Mouse (Mus musculus) heart, adult 8-10 months (tissue): ENCODE results near the gene Mettl26. TPM values are rescaled to one million over a fixed set of nuclear protein-coding genes. Genes with fewer than 3 reads are reported as not detected.
A peak's percentile ranks its signal among the peaks of the same experiment; 100 is the strongest.

ENCODE experiments used
- DNase-seq: peaks from one replicate; pipeline ENCODE4 v3.0.0; 2022; ENCODE audit warnings: low spot score
- total RNA-seq, 4 experiments: library from RNA; stranded (reverse); gene quantifications; 2 replicates each; pipeline ENCODE4 v1.2.4; 2022

Gene Mettl26
- 10 to 100 TPM; 13.6 to 16.8 (median 14.5) TPM for total RNA-seq

DNA sequence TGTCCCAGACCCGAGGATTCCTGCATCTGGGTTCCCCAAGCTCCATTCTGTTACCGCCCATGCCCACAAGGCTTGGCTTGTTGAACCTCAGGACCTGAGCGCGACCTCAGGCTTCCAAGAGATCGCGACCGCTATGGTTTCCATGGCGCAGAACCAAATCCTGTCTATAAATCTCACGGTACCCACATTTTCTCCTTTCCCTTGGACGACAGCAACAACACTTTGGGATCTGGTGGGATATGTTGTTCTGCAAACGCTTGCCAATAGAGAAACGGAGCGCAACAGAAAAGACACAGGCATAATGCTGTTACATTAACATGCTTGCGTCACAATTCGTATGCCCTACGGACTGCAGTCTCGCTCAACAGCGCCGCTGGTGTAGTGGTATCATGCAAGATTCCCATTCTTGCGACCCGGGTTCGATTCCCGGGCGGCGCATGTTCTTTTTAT, at the start of gene Mettl26:
Mettl26 (plus strand) TSS at position 354 of the 450 bp plus-strand sequence.
- DNase-seq = peak; percentile 96

- no peak for DNase-seq
These were observed 49.6 kb upstream of the Mettl26 start for GRCm38 (mm10) chr17:25825311-25825710.

DNA sequence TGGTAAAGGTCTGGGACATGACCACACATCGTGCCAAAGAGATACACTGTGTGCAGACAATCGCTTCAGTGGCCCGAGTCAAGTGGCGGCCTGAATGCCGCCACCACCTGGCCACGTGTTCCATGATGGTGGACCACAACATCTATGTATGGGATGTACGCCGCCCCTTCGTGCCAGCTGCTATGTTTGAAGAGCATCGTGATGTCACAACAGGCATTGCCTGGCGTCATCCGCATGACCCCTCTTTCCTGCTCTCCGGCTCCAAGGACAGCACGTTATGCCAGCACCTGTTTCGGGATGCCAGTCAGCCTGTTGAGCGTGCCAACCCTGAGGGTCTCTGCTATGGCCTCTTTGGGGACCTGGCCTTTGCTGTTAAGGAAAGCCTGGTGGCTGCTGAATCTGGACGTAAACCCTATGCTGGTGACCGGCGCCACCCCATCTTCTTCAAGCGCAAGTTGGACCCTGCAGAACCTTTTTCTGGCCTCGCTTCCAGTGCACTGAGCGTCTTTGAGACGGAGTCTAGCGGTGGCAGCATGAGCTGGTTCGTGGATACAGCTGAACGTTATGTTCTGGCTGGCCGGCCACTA, 48.8 kb upstream of the Mettl26 start:
- no peak for DNase-seq

DNA sequence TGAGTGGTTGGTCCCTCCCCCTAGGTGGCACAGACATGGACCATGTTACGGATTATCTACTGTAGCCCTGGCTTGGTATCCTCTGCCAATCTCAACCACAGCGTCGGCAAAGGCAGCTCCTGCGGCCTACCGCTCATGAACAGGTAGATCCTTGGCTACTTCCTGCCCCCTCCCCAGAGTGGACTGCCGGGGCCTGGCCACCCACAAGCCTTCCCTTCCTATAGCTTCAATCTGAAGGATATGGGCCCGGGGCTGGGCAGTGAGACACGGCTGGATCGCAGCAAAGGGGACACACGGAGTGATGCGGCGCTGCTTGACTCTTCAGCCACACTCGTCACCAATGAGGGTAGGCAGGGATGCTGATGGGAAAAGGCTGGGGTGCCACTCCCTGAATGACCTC, 47.9 kb upstream of the Mettl26 start:
- no peak for DNase-seq

DNA sequence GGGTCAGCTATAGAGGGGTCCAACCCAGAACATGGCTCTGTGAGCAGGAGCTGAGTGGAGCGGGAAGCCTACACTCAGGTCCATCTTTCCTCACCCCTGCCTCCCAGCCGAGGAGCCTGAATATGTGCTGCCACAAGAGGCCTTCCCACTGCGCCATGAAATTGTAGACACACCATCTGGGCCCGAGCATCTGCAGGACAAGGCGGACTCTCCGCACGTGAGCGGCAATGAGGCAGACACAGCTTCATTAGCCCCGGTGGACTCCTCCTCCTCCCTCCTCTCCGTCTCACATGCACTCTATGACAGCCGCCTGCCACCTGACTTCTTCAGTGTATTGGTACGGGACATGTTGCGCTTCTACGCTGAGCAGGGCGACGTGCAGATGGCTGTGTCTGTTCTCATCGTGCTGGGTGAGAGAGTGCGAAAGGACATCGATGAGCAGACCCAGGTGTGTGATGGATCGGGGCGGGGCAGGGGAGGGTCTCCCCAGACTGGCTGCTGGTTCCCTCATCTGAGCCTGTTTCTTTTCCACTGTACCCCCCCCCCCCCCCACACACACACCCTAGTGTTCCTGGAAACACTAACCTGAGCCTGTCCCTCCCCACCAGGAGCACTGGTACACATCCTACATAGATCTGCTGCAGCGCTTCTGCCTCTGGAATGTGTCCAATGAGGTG, 47.2 kb upstream of the Mettl26 start:
- no peak for DNase-seq

DNA sequence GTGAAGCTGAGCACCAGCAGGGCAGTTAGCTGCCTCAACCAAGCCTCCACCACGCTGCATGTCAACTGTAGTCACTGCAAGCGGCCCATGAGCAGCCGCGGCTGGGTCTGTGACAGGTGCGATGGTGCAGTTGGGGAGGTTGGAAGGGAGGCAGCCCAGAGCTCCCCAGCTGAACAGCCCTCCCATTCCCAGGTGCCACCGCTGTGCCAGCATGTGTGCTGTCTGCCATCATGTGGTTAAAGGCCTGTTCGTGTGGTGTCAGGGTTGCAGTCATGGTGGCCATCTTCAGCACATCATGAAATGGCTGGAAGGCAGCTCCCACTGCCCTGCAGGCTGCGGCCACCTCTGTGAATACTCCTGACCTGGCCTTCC, 46.7 kb upstream of the Mettl26 start:
- no peak for DNase-seq

GRCm38 (mm10) chr17:25828712-25829557, 45.9 kb upstream of the Mettl26 start, which contains the start of gene Jmjd8:
Gene Jmjd8, plus strand, starts transcription at chr17:25828867.
- DNase-seq = peak; percentile 76

- DNase-seq = no peak
These were observed 45.3 kb upstream of the Mettl26 start for GRCm38 (mm10) chr17:25829558-25830017.

GRCm38 (mm10) chr17:25830200-25830753, 44.6 kb upstream of the Mettl26 start:
- no peak for DNase-seq

DNA sequence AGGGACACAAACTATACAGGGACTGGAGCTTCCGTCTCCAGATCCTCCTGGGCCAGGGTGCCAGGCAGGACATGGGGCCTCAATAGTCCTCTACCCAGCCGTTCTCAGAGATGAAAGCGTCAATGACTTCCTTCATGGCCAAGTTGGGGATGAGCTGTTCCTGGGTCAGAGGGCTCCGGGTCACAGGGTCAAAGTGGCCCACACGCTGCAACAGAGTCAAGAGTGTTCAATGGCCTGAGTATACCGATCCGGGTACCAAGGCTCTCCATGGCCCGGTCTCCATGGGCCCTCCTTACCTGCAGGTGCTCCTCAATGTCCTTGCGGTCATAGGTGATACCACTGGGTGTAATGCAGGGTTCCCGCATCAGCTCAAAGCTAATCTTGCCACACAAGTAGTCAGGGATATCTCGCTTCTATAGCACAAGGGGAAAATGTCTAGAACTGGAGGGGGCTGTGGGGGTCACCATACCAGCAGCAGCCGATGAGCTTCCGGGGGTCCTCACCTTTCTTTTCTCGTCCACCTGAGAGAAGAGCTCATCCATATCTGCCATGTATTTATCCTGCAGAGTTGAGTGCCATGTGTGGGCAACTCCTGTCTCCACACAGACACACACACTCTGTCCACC, 44.0 kb upstream of the Mettl26 start:
- no peak for DNase-seq

GRCm38 (mm10) chr17:25831451-25832281, 43.2 kb upstream of the Mettl26 start:
- DNase-seq = no peak

- DNase-seq = peak; percentile 99
These were observed 42.2 kb upstream of the Mettl26 start for GRCm38 (mm10) chr17:25832436-25833290.

GRCm38 (mm10) chr17:25833291-25833663, 41.6 kb upstream of the Mettl26 start, which contains the start of gene Stub1:
Gene Stub1, minus strand, starts transcription at chr17:25833404.
- peak; percentile 92 for DNase-seq

GRCm38 (mm10) chr17:25833961-25834594, 40.8 kb upstream of the Mettl26 start:
- DNase-seq = no peak

DNA sequence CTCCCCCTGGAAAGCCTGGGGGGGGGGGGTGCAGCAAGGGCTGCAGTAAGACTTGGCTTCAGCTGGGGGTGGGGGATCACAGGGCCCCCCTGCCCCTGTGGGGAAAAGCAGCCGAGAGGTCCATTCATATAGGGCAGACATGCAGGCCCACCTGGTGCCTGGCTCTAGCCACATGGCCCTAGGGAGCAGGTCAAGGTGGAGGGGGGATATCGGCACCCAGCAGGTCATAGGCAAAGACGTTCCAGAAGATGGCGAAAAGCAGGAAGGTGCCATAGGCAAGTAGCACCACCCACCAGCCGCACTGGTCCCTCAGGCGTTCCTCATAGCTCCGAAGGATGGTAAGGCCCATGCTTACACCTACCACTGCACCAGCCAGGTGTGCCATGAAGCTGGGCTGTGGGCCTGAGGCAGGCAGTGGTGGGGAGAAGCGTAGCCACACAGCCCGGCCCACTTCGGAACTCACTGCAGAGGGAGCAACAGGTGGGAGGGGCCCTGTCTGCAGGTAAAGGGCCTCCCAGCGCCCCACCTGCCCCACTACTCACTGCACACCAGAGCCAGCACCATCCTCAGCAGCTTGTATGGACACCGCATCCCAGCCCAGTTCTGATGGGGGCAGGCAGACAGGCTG, 40.2 kb upstream of the Mettl26 start:
- DNase-seq = no peak

DNA sequence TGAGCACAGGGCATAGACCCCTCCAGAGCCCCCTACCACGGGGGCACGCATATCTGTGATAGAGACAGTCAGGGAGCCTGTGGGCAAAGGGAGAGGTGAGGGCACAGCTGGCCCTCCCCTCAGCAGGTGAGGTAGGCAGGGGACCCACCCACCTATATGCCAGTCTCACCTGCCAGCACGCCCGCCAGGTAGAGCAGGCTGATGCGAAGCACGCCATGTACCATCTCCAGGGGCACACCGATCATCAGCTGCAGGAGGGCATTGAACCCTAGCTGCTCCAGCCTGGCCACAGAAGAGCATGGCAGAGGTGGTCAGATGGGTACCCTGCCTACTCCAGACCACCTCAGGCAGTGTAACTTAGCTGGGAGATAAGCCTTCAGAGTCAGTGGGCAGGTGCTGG, 39.6 kb upstream of the Mettl26 start:
- no peak for DNase-seq

GRCm38 (mm10) chr17:25835816-25836215, 39.1 kb upstream of the Mettl26 start:
- DNase-seq = no peak

DNA sequence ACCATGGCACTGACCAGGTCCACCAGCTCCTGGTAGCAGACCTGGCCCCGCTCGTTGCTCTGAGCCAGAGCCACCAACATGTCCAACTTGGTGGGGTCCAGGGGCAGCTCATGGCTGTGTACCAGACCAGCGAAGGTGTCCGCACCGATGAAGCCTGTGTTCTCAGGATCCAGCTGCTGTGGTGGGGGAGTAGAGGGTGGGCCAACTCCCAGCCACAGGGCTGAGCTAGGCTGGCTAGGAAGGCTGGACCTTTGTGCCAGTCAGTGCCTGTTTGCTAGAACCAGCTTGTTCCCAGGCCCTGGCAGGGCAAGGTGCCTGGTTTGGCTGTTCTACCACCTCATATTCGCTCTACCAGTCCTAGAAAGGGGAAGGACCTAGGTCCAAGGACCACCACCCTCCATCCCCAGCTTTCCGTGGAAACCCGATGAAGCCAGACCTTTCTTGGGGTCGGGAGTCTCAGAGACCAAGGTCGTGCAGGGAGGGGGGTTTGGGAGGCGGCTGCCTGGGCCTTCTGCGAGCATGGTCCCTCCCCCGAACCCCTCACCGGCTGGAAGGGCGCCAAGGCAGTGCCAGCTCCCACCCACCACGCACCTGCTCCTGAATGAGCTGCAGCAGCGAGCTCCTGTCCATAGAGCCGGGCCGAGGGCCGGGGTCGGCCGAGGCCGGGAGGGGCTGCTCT, 38.3 kb upstream of the Mettl26 start:
- no peak for DNase-seq
